ENCODE assay signal across 8 mouse cellular contexts in the genomic region with DNA sequence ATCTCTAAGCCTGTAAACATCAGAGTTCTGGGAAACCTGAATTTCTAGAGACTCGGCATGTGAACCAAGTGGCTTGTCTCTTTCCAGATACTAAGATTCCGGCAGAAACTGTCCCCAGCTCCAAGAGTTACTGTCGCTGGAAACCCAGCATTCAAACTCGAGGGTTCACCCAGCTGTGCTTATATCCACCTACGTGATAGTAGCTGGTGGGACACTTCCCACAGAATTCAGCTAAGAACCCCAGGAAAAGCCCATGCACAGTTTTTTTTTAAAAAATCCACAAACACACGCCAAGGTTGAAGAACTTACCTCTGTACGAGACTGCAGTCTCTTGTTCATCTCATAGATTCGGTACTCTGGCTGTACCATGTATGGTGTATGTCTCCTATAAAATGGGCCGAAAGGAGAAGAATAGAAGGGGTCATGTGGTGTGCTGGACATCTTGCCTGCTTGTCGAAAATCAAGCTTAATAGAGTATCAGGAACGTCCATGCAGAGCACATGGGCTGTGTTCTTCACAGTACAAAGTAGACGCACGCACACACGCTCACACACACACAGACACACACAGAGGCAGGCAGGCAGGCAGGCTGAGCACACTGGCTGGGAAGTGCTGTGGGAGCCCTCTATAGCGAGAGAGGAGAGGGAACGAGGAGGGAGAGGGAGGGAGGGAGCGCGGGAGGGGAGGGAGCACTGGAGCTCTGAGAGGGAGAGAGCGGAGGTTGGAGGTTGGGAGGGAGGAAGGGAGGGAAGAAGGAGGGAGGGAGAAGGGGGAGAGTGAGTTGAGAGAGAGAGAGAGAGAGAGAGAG. TPM values are rescaled to one million over a fixed set of nuclear protein-coding genes. Genes with fewer than 3 reads are reported as not detected.
DNase-seq lines count a peak whose midpoint lies in the region; ATAC-seq lines count a peak whose summit lies in the region.

A gene (minus strand): TSS at position 628 of the 808 bp plus-strand sequence.

- peak; percentile 90 for ATAC-seq in embryonic facial prominence, embryonic 12.5 days (ENCODE audit: insufficient number of reproducible peaks, insufficient read depth, low FRiP score, low TSS enrichment)

- H3K27me3 ChIP-seq in embryonic facial prominence, embryonic 12.5 days: no peaks in the 10 kb centered on the region

- H3K9me3 ChIP-seq in embryonic facial prominence, embryonic 12.5 days: no peaks in the 10 kb centered on the region

- H3K27ac ChIP-seq in embryonic facial prominence, embryonic 12.5 days: peak within 1 kb of the TSS; percentile 71

- H3K4me2 ChIP-seq in embryonic facial prominence, embryonic 12.5 days (replicated peaks): peak within 1 kb of the TSS; percentile 61

- H3K9ac ChIP-seq in embryonic facial prominence, embryonic 12.5 days: peak within 1 kb of the TSS; percentile 59

- DNase-seq in adrenal gland, postnatal 25 days: peak; percentile 64
- DNase-seq in heart, adult 18-20 months: peak; percentile 55 to 74
- DNase-seq in kidney, adult 11 months: peak; percentile 12
- DNase-seq in left cerebral cortex, postnatal 25 days (ENCODE audit: low spot score in 2 of 2): peak; percentile 69 to 80
- DNase-seq in mesoderm, embryonic 11.5 days (ENCODE audit: low read depth, low spot score): peak; percentile 71
- DNase-seq in right cerebral cortex, postnatal 36 days (ENCODE audit: low spot score in 2 of 2): peak; percentile 56 to 67
- no peak for DNase-seq in spleen, postnatal 36 days (ENCODE audit: low spot score in 2 of 2)

- peak within 1 kb of the TSS; percentile 48 for H3K4me3 ChIP-seq in embryonic facial prominence, embryonic 12.5 days

- WGBS in embryonic facial prominence, embryonic 12.5 days: under 1% methylated on average over 19 of the region's 19 CpGs

- H3K4me1 ChIP-seq in embryonic facial prominence, embryonic 12.5 days: peaks cover 34% of the 10 kb centered on the region

- intact Hi-C loops in left cerebral cortex, postnatal 25 days (cut with DNase I): loop anchor here (5.0 to 10.0 kb wide), 2 partner anchors 78 to 476 kb away; no protein-coding TSS in a partner anchor

- H3K36me3 ChIP-seq in embryonic facial prominence, embryonic 12.5 days: no peaks in the 10 kb centered on the region

RNA-seq across cellular contexts. Expression of the gene that starts here (rescaled TPM):
- 30.2 and 53.1 TPM in 2 replicates for total RNA-seq in adrenal gland, postnatal 25 days (2021)
- 45.4 and 49.9 TPM in 2 replicates for polyA plus RNA-seq in embryonic facial prominence, embryonic 12.5 days (2016; fragmentation: Nextera tagmentation; extraction: Ambion mirVana)
- 1 to 10 TPM; 6.1 to 6.8 TPM for total RNA-seq in heart, adult 18-20 months (2021)
- total RNA-seq in left cerebral cortex, postnatal 25 days (2021): 10 to 100 TPM; 40.3 to 59.7 TPM

Comparison
In these comparisons a context has a peak if more than half of its experiments do, and no peak if none do; other contexts are left out.
1. DNase-seq: peak in adrenal gland, postnatal 25 days (single experiment), heart, adult 18-20 months (2 of 2), kidney, adult 11 months (single experiment), left cerebral cortex, postnatal 25 days (2 of 2), mesoderm, embryonic 11.5 days (single experiment) and right cerebral cortex, postnatal 36 days (2 of 2); none in spleen, postnatal 36 days (0 of 2).